Mouse (Mus musculus) G1E (cell line): ENCODE measurements around the gene Cbx5.

Experiments used
- CTCF ChIP-seq: IDR thresholded peaks from 2 replicates; pipeline ENCODE4 v1.5.1; 2012; ENCODE audit warnings: low read depth, low read length, inconsistent platforms, mixed read lengths
- GATA1 ChIP-seq: IDR thresholded peaks from 2 replicates; pipeline ENCODE4 v1.6.1; 2012; ENCODE audit warnings: borderline replicate concordance, low read length, inconsistent platforms, mixed read lengths
- POLR2AphosphoS5 ChIP-seq: IDR thresholded peaks from 2 replicates; pipeline ENCODE4 v1.6.1; 2012; ENCODE audit warnings: low read depth, low read length, inconsistent platforms; ENCODE audit not compliant: insufficient replicate concordance

DNA sequence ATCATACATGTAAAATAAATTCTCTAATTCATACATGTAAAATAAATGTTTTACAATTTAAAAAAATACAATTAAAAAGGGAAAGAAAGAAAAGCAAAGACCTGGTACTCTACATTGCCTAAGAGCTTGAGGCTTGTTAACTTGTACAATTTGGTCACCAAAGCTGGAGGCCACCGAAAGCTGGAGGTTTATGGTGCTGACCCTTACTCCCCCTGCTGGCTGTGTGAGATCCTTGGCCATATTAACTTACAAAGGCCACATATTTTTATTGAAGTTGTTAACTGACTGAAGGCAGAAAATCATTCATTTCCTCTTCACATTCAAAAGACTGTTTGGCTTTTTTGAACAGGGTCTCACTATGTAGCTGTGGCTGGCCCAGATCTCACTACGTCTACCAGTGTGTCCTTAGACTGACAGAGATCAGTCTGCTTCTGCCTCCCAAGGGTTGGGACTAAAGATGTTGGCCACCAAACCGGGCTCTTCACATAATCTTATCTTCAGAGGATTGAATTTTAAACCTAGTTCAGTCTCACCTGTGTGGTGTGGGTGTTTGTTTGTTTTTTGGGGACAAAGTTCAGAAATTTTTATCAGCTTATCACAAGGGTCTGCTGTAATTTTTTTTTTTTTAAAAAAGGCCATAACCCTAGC, 41.3 kb upstream of the Cbx5 start:
- TF ChIP-seq GATA1 (no peak), CTCF (peak; percentile 50), POLR2AphosphoS5 (no peak)
